Mouse (Mus musculus): ENCODE data around the gene Jph2.

Jph2 gene

GRCm38 (mm10) chr2:163358662-163359061 lies 39.1 kb downstream of the Jph2 start:
- no peak for DNase-seq

- no peak for DNase-seq
Measured at GRCm38 (mm10) chr2:163356113-163356840, 41.5 kb downstream of the Jph2 start.

- DNase-seq = no peak
Measured at GRCm38 (mm10) chr2:163355666-163356065, 42.1 kb downstream of the Jph2 start.

- DNase-seq = no peak
Measured at GRCm38 (mm10) chr2:163353731-163354130, 44.1 kb downstream of the Jph2 start.

- DNase-seq = no peak
Measured at GRCm38 (mm10) chr2:163350443-163350842, 47.4 kb downstream of the Jph2 start.

GRCm38 (mm10) chr2:163349411-163349810 lies 48.4 kb downstream of the Jph2 start:
- DNase-seq = no peak

GRCm38 (mm10) chr2:163348677-163349076 lies 49.1 kb downstream of the Jph2 start:
- no peak for DNase-seq

GRCm38 (mm10) chr2:163347517-163348184 lies 50.1 kb downstream of the Jph2 start:
- DNase-seq = no peak

GRCm38 (mm10) chr2:163346497-163346896 lies 51.3 kb downstream of the Jph2 start:
- no peak for DNase-seq

- DNase-seq = no peak
Measured at GRCm38 (mm10) chr2:163344976-163345660, 52.7 kb downstream of the Jph2 start.

GRCm38 (mm10) chr2:163343671-163344070 lies 54.1 kb downstream of the Jph2 start:
- no peak for DNase-seq

- DNase-seq = peak; percentile 30
Measured at GRCm38 (mm10) chr2:163340263-163340662, 57.5 kb downstream of the Jph2 start.

- DNase-seq = no peak
Measured at GRCm38 (mm10) chr2:163332368-163333055, 65.3 kb downstream of the Jph2 start.

- no peak for DNase-seq
Measured at GRCm38 (mm10) chr2:163331423-163331822, 66.4 kb downstream of the Jph2 start.

- DNase-seq = peak; percentile 42
Measured at GRCm38 (mm10) chr2:163330742-163331141, 67.1 kb downstream of the Jph2 start.

- DNase-seq = no peak
Measured at GRCm38 (mm10) chr2:163323163-163323562, 74.6 kb downstream of the Jph2 start.

GRCm38 (mm10) chr2:163318777-163319176 lies 79.0 kb downstream of the Jph2 start:
- no peak for DNase-seq

- DNase-seq = no peak
Measured at GRCm38 (mm10) chr2:163317281-163317680, 80.5 kb downstream of the Jph2 start.

GRCm38 (mm10) chr2:163310163-163310688 lies 87.6 kb downstream of the Jph2 start:
- DNase-seq = no peak

- DNase-seq = no peak
Measured at GRCm38 (mm10) chr2:163309376-163309775, 88.4 kb downstream of the Jph2 start.

- DNase-seq = peak; percentile 41
Measured at GRCm38 (mm10) chr2:163303037-163303436, 94.8 kb downstream of the Jph2 start.

- no peak for DNase-seq
Measured at GRCm38 (mm10) chr2:163301641-163302040, 96.2 kb downstream of the Jph2 start.
